Mouse (Mus musculus) ES-Bruce4 (cell line): ENCODE results near the gene Eri3. TPM values are rescaled to one million over a fixed set of nuclear protein-coding genes. Genes with fewer than 3 reads are reported as not detected.

ENCODE experiments used
- H3K27ac ChIP-seq: 2 replicates; pipeline ENCODE4 v1.5.1; 2012; ENCODE audit warnings: low read length, inconsistent platforms; ENCODE audit not compliant: insufficient read depth
- H3K27me3 ChIP-seq: 2 replicates; pipeline ENCODE4 v1.6.1; 2012; ENCODE audit warnings: mild to moderate bottlenecking, low read length, inconsistent platforms; ENCODE audit not compliant: control insufficient read depth, poor library complexity, insufficient read depth, severe bottlenecking
- H3K36me3 ChIP-seq: 2 replicates; pipeline ENCODE4 v1.6.1; 2012; ENCODE audit warnings: inconsistent platforms, mild to moderate bottlenecking, low read length, moderate library complexity; ENCODE audit not compliant: control insufficient read depth, poor library complexity, insufficient read depth, severe bottlenecking
- H3K4me1 ChIP-seq: one replicate; pipeline ENCODE4 v1.8.1; 2011; ENCODE audit warnings: low read length; ENCODE audit not compliant: control insufficient read depth, insufficient read depth
- H3K4me3 ChIP-seq: 2 replicates; pipeline ENCODE4 v1.5.1; 2011; ENCODE audit warnings: low read depth, mild to moderate bottlenecking, low read length
- H3K9ac ChIP-seq: 2 replicates; pipeline ENCODE4 v1.6.1; 2012; ENCODE audit warnings: low read depth, mild to moderate bottlenecking, inconsistent platforms; ENCODE audit not compliant: poor library complexity, severe bottlenecking
- H3K9me3 ChIP-seq: replicated peaks from 2 replicates; pipeline ENCODE4 v1.6.1; 2012; ENCODE audit warnings: mild to moderate bottlenecking, low read length, inconsistent platforms; ENCODE audit not compliant: control insufficient read depth, poor library complexity, insufficient read depth, severe bottlenecking
- CTCF ChIP-seq: IDR thresholded peaks from one replicate; pipeline ENCODE4 v1.8.1; 2011; ENCODE audit warnings: low read depth, low read length
- EP300 ChIP-seq: IDR thresholded peaks from 2 replicates; pipeline ENCODE4 v1.6.1; 2011; ENCODE audit warnings: low read depth, low read length; ENCODE audit not compliant: insufficient read depth
- POLR2A ChIP-seq: IDR thresholded peaks from one replicate; pipeline ENCODE4 v1.8.1; 2011; ENCODE audit warnings: low read length; ENCODE audit not compliant: insufficient read depth
- polyA plus RNA-seq: library from polyadenylated mRNA; stranded (reverse); fragments of >200 nt; gene quantifications from 2 replicates; pipeline ENCODE4 v1.2.4, GENCODE M21; 2011; ENCODE audit warnings: low read depth; ENCODE audit not compliant: missing spikeins, insufficient read depth, insufficient read length

Gene Eri3
- polyA plus RNA-seq, 1 experiment, result 68.0 TPM

- TF ChIP-seq CTCF, result no peak
- TF ChIP-seq POLR2A, result no peak
- no peak for TF ChIP-seq EP300
- no peaks in the 10 kb centered on the region for H3K27me3 ChIP-seq
- H3K9me3 ChIP-seq, result no peaks in the 10 kb centered on the region
- H3K27ac ChIP-seq, result no peak overlapping the region
- H3K9ac ChIP-seq, result no peak overlapping the region
- 0 out of 2 replicates have a peak, but pooled peaks cover 2% of the 10 kb centered on the region for H3K36me3 ChIP-seq
- H3K4me1 ChIP-seq, result peaks cover 7% of the 10 kb centered on the region
- no peak overlapping the region for H3K4me3 ChIP-seq
Measured at GRCm38 (mm10) chr4:117611385-117611784, 61.2 kb downstream of the Eri3 start.

GRCm38 (mm10) chr4:117611814-117612213 is 61.6 kb downstream of the Eri3 start:
- H3K27ac ChIP-seq, result no peak overlapping the region
- H3K36me3 ChIP-seq, result 0 out of 2 replicates have a peak, but pooled peaks cover 2% of the 10 kb centered on the region
- H3K4me1 ChIP-seq, result peaks cover 7% of the 10 kb centered on the region
- no peaks in the 10 kb centered on the region for H3K27me3 ChIP-seq
- no peak overlapping the region for H3K9ac ChIP-seq
- H3K9me3 ChIP-seq, result no peaks in the 10 kb centered on the region
- H3K4me3 ChIP-seq, result no peak overlapping the region
- TF ChIP-seq EP300 (no peak), POLR2A (no peak), CTCF (no peak)

GRCm38 (mm10) chr4:117612713-117613112 is 62.5 kb downstream of the Eri3 start:
- TF ChIP-seq EP300, result 0 out of 2 replicates have a peak, but pooled peaks have one; percentile 60
- no peak for TF ChIP-seq POLR2A
- TF ChIP-seq CTCF, result no peak
- Histone ChIP-seq H3K4me1 (peaks cover 7% of the 10 kb centered on the region), H3K36me3 (0 out of 2 replicates have a peak, but pooled peaks cover 2% of the 10 kb centered on the region), H3K9me3 (no peaks in the 10 kb centered on the region), H3K9ac (no peak overlapping the region), H3K27me3 (no peaks in the 10 kb centered on the region), H3K27ac (no peak overlapping the region), H3K4me3 (no peak overlapping the region)

- no peak overlapping the region for H3K27ac ChIP-seq
- H3K27me3 ChIP-seq, result no peaks in the 10 kb centered on the region
- peaks cover 7% of the 10 kb centered on the region for H3K4me1 ChIP-seq
- 0 out of 2 replicates have a peak, but pooled peaks cover 2% of the 10 kb centered on the region for H3K36me3 ChIP-seq
- no peak overlapping the region for H3K4me3 ChIP-seq
- TF ChIP-seq POLR2A (no peak), CTCF (no peak), EP300 (no peak)
- H3K9ac ChIP-seq, result no peak overlapping the region
- no peaks in the 10 kb centered on the region for H3K9me3 ChIP-seq
Measured at GRCm38 (mm10) chr4:117613153-117613773, 63.1 kb downstream of the Eri3 start.

- H3K36me3 ChIP-seq, result peaks cover 4% of the 10 kb centered on the region; the same call in 1 of the 2 replicates
- no peak overlapping the region for H3K27ac ChIP-seq
Measured at GRCm38 (mm10) chr4:117616600-117616999, 66.4 kb downstream of the Eri3 start.

GRCm38 (mm10) chr4:117622270-117622669 is 72.1 kb downstream of the Eri3 start:
- no peak overlapping the region for H3K27ac ChIP-seq
- no peak for TF ChIP-seq POLR2A
- TF ChIP-seq EP300, result no peak
- TF ChIP-seq CTCF, result no peak
- H3K4me3 ChIP-seq, result no peak overlapping the region
- no peaks in the 10 kb centered on the region for H3K9me3 ChIP-seq
- no peak overlapping the region for H3K9ac ChIP-seq
- peaks cover 2% of the 10 kb centered on the region; the same call in 1 of the 2 replicates for H3K36me3 ChIP-seq
- H3K27me3 ChIP-seq, result no peaks in the 10 kb centered on the region
- no peaks in the 10 kb centered on the region for H3K4me1 ChIP-seq

More at GRCm38 (mm10) chr4:117616600-117616999, 66.4 kb downstream of the Eri3 start:
- Histone ChIP-seq H3K9ac (no peak overlapping the region), H3K27me3 (no peaks in the 10 kb centered on the region), H3K9me3 (no peaks in the 10 kb centered on the region), H3K4me1 (peaks cover 2% of the 10 kb centered on the region), H3K4me3 (no peak overlapping the region)
- TF ChIP-seq CTCF, result no peak
- TF ChIP-seq POLR2A, result no peak
- TF ChIP-seq EP300, result no peak
